Mouse (Mus musculus) cerebellum, adult (tissue): ENCODE measurements around the gene Pmel.
A peak's percentile ranks its signal among the peaks of the same experiment; 100 is the strongest.

Source experiments
- ATAC-seq: cut with Nextera tagmentation; 2 replicates; pipeline ENCODE4 v1.9.2; 2017; ENCODE audit warnings: mild to moderate bottlenecking, moderate library complexity, mixed read lengths; ENCODE audit not compliant: insufficient number of reproducible peaks, low FRiP score, low TSS enrichment

Pmel gene

GRCm38 (mm10) chr10:128746972-128747645, 43.1 kb downstream of the Pmel start:
- ATAC-seq = no peak

- ATAC-seq = peak; percentile 38
These were observed 43.8 kb downstream of the Pmel start, which contains the start of gene Pym1 for GRCm38 (mm10) chr10:128747646-128748251. Gene Pym1, plus strand, starts transcription at chr10:128747889.

GRCm38 (mm10) chr10:128748252-128748864, 44.4 kb downstream of the Pmel start:
- peak; percentile 89 for ATAC-seq
